Mouse (Mus musculus): ENCODE results near the gene Polr2a.

GRCm38 (mm10) chr11:69761868-69762267 lies 3.4 kb upstream of the Polr2a start, which contains the start of gene Slc35g3:
- TF ChIP-seq POLR2A (IDR thresholded peaks at IDR 0.05; ENCODE audit: extremely low read depth, insufficient read depth, low read length) (no peak), CTCF (IDR thresholded peaks at IDR 0.05; ENCODE audit: extremely low read depth, insufficient read depth, low read length) (no peak)

Measured in cortical plate, adult 2 months (tissue).